Mouse (Mus musculus) spleen, postnatal 4 days (tissue): ENCODE results near the gene Disp1.
A peak's percentile ranks its signal among the peaks of the same experiment; 100 is the strongest.

Experiments
- DNase-seq, 2 experiments: peaks; one replicate each; pipeline ENCODE4 v3.0.0; 2022; ENCODE audit warnings: low spot score in 2 of 2

Disp1 gene

GRCm38 (mm10) chr1:183220796-183221718 lies at the start of gene Disp1:
Gene Disp1, minus strand, starts transcription at chr1:183221522.
- peak; percentile 66 to 85 for DNase-seq

- DNase-seq: no peak
Measured at GRCm38 (mm10) chr1:183267666-183268065, 46.3 kb upstream of the Disp1 start.

DNA sequence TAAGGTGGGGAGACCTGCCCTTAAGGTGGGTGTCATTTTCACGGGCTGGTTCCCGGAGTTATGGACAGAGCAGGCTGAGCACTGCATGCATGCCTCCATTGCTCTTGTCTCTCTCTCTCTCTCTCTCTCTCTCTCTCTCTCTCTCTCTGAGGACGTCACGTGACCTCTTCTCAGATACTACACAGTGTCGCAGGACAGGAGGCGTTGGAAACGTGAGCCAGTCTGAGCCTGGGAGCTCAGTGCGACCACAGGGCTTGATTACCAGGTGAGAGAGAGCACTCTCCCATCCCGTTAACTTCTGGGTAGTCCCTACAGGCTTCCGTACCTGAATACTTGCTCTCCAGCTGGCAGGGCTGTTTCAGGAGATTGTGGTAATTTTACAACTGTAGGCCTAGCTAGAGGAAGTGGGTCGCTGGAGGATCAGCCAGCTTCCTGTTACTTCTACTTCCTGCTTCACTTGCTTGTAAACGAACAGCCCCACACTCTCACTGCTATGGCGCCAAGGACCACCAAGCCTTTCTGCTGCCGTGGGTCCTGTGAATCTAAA lies 44.7 kb upstream of the Disp1 start:
- no peak for DNase-seq

GRCm38 (mm10) chr1:183264145-183265008 lies 43.1 kb upstream of the Disp1 start:
- DNase-seq: no peak

DNA sequence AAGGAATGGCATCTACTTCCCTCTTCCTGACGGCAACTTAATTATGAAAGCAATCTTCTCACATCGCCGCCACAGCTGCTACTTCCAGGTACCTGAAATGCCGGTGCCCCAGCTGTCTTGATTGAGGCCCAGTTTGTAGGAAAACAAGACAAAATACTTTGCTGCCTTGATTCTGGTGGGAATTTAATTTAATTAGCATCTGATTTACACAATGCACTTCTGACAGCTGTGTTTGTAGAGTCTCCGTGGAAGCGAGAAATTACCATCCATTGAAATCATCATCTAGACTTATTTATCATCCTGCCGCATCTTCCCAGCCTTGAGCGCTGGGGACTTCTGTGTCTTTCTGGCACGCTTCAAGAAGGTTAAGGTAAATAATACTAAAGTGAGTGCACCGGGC lies 31.3 kb upstream of the Disp1 start:
- no peak for DNase-seq

DNA sequence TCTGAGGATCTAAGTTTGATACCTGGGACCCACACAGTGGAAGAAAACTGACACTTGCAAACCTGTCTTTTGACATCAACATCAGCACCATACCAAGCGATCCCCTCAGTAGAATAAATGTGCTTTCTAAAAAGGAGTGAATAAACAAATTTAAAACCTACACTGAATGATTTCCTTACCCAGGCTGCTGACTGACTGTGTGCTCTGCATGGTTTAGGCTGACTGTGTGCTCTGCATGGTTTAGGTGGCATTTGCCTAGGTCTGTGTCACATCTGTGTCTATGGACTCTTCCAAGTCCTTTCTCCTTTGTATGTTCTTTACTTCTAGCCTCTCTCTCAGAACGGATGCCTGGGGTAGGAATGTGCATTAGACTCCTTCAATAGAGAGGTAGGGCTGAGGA lies 30.5 kb upstream of the Disp1 start:
- DNase-seq: no peak

- DNase-seq: no peak
Measured at GRCm38 (mm10) chr1:183250612-183251011, 29.3 kb upstream of the Disp1 start.

- no peak for DNase-seq
Measured at GRCm38 (mm10) chr1:183248144-183248543, 26.8 kb upstream of the Disp1 start.

DNA sequence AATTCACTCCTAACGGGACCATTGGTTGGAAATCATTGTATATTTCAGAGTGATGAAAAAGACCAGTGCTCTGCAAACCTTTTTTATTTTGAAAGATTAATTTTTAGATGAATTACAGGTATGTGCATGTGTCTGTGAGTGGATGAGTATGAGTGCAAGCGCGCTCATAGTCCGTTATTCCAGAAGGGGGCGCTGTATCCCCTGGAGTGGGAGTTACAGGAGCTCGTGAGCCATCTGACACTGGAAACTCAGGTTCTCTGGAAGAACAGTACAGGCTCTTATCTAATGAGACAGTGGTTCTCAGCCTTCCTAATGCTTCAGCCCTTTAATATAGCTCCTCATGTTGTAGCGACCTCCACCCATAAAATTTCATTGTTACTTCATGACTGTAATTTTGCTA lies 22.0 kb upstream of the Disp1 start:
- peak in 1 of 2 experiments; percentile 64 for DNase-seq

DNA sequence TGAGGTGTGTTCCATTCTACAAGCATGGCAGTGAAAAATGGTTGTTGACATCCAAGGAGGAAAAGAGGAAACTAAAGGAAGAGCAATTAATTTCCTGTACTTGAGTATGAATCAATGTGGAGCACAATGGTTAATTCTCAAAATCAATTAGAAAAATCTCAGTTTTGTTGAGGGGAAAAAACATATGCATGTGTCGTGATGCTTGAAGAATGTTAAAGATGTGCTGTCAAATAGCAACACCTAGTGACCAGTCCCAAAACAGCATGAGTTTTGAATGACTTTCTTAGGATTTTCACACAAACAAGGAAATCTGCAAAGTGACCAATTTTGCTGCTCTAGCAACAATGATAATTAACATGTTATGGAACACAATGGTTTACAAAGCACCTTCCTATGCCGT lies 16.6 kb upstream of the Disp1 start:
- no peak for DNase-seq

GRCm38 (mm10) chr1:183236460-183236859 lies 15.1 kb upstream of the Disp1 start:
- no peak for DNase-seq

GRCm38 (mm10) chr1:183233679-183234174 lies 12.4 kb upstream of the Disp1 start:
- no peak for DNase-seq

DNA sequence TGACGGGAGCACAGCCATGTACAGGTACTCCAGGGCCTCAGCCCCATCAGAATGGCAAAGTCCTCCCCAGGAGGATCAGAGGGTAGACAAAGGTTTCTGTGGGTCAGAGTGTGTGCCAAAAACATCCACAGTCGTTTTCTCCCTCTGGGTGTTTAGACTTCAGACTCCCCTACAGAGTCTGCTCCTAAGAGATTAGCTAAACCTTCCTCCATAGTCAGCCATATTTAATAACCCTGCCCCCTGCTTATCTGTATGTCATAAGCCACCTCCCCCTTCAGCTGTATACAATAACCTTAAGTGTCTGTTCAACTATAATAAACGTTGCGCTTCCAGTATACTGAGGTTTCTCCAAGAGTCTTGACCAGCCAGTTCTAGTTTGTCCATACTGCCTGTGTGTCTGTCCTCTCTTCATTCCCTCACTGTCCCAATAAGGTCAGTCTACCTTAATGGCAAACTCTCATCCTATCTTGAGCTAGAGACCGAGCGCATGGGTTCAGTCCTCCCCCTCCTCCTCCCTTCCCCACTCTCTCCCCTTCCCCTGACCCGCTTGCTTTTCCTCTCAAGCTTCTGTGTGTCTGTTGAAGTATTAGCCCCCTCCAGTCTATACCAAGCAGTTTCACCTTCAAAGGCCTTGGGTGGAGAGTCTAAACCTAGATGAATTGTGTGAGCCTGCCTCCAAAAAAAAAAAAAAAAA lies 11.8 kb upstream of the Disp1 start:
- no peak for DNase-seq

- DNase-seq: no peak
Measured at GRCm38 (mm10) chr1:183227469-183227868, 6.1 kb upstream of the Disp1 start.

- no peak for DNase-seq
Measured at GRCm38 (mm10) chr1:183219021-183219420, 2.3 kb downstream of the Disp1 start.

GRCm38 (mm10) chr1:183216691-183217090 lies 4.6 kb downstream of the Disp1 start:
- no peak for DNase-seq

DNA sequence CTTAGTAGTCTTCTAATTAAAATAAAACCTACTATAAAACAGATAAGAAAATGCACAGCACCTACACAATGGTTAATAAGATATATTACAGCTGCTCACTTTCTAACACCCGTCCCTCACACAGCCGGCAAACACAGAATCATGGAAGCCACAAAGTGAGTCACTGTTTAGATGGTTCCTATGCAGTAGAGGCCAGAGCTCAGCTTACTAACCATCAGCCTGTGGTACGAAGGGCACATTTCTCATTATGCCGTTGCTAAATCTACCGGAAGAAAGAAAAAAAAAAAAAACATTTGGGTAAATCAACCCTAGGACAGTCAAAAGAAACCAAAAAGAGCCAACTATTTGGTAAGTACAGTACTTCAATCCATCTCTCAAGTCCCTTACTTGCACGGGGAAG lies 5.6 kb downstream of the Disp1 start:
- no peak for DNase-seq

DNA sequence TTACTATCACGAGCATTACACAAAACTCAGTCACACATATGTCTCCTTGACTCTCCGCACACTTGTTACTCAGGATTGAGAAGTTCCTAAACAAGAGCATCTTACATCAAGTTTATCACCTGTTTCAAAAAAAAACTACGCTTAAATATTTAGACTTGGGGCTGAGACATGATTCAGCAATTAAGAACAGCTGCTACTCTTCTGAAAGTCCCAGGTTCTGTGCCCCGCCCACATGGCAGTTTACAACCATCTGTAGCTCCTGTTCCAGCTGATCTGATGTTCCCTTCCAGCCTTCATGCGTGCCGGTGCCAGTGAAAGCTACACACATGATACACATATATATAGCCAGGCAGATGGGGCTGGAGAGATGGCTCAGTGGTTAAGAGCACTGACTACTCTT lies 7.5 kb downstream of the Disp1 start:
- DNase-seq: no peak

DNA sequence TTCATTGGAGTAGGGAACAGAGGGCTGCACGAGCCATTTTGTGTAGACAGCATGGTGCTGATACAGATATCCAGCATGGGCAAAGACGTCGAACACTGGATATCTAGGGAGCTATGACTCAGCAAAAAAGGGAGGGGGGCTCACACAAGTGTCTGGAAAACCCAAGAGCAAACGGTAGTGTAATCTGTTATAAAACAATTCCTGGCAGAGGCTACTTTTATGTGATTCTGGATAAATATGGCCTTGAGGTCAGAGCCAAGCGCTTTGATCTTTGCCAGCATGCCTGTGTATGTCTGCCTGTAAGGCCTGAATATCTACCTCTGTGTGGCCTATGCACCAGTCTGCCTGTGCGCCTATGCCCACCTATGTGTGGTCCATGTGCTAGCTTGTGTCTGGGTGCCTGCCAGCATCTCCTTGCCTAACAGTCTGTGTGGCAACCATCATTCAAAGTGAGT lies 8.5 kb downstream of the Disp1 start:
- no peak for DNase-seq

GRCm38 (mm10) chr1:183210115-183210514 lies 11.2 kb downstream of the Disp1 start:
- DNase-seq: no peak

- DNase-seq: no peak
Measured at GRCm38 (mm10) chr1:183207623-183208022, 13.7 kb downstream of the Disp1 start.
